Mouse (Mus musculus) intestine, embryonic 16.5 days (tissue): ENCODE data around the gene Gm3072. TPM values are rescaled to one million over a fixed set of nuclear protein-coding genes. Genes with fewer than 3 reads are reported as not detected.

Experiments
- polyA plus RNA-seq: library from polyadenylated mRNA; unstranded; fragments of >200 nt; fragmentation: Nextera tagmentation; extraction: Ambion mirVana; gene quantifications from 2 replicates; pipeline ENCODE4 v1.2.1, GENCODE M21; 2015

The Gm3072 gene
- polyA plus RNA-seq, 1 experiment from 2014 or later, result not detected

Other genes with a start within 250 kb of the Gm3072 start
- gene Gm7945, start 238.2 kb downstream of the Gm3072 start, polyA plus RNA-seq, result not detected in 2 replicates
- gene Gm6482, start 216.3 kb downstream of the Gm3072 start, polyA plus RNA-seq, result not detected in 2 replicates
- not detected in 2 replicates for gene Gm7954, start 171.1 kb downstream of the Gm3072 start, polyA plus RNA-seq
- gene Gm3486, start 135.1 kb downstream of the Gm3072 start, polyA plus RNA-seq, result not detected in 2 replicates
- gene Gm7970, start 69.0 kb downstream of the Gm3072 start, polyA plus RNA-seq, result not detected in 2 replicates
- not detected in 2 replicates for gene 1700049E17Rik2, start 51.4 kb downstream of the Gm3072 start, polyA plus RNA-seq
- not detected in 2 replicates for gene Gm3676, start 21.9 kb upstream of the Gm3072 start, polyA plus RNA-seq
- gene Gm8068, start 77.3 kb upstream of the Gm3072 start, polyA plus RNA-seq, result not detected in 2 replicates
- gene Gm7929, start 126.0 kb upstream of the Gm3072 start, polyA plus RNA-seq, result not detected in 2 replicates
- gene Gm47189, start 147.8 kb upstream of the Gm3072 start, polyA plus RNA-seq, result not detected in 2 replicates